ENCODE assay signal across 8 mouse cellular contexts in genomic region chr9:51292674-51293073, GRCm38 (mm10). TPM values are rescaled to one million over a fixed set of nuclear protein-coding genes. Genes with fewer than 3 reads are reported as not detected.
DNase-seq lines count a peak whose midpoint lies in the region; ATAC-seq lines count a peak whose summit lies in the region.

No protein-coding gene starts in this region.

- H3K9me3 ChIP-seq in forebrain, embryonic 16.5 days (ENCODE audit: control insufficient read depth, low read length), result no peaks in the 10 kb centered on the region
- no peaks in the 10 kb centered on the region for H3K9me3 ChIP-seq in hindbrain, embryonic 15.5 days

- H3K4me1 ChIP-seq in forebrain, embryonic 16.5 days (replicated peaks; ENCODE audit: control insufficient read depth, insufficient read depth, low read length), result no peaks in the 10 kb centered on the region
- 0 out of 2 replicates have a peak, but pooled peaks cover 3% of the 10 kb centered on the region for H3K4me1 ChIP-seq in hindbrain, embryonic 15.5 days (replicated peaks)

- H3K27ac ChIP-seq in forebrain, embryonic 16.5 days (ENCODE audit: low read length), result no peak overlapping the region
- H3K27ac ChIP-seq in hindbrain, embryonic 15.5 days (replicated peaks), result no peak overlapping the region

- no peak overlapping the region for H3K4me2 ChIP-seq in forebrain, embryonic 16.5 days (ENCODE audit: low read length)
- H3K4me2 ChIP-seq in hindbrain, embryonic 15.5 days, result no peak overlapping the region

- H3K36me3 ChIP-seq in forebrain, embryonic 16.5 days (ENCODE audit: control insufficient read depth, insufficient read depth), result no peaks in the 10 kb centered on the region
- H3K36me3 ChIP-seq in hindbrain, embryonic 15.5 days, result no peaks in the 10 kb centered on the region

- peak; percentile 94 for DNase-seq in NIH3T3 (ENCODE audit: low read depth)
- DNase-seq in cerebellum, adult 11-12 months, result peak; percentile 43
- peak; percentile 75 to 92 for DNase-seq in layer of hippocampus, postnatal 14 days (ENCODE audit: low spot score in 2 of 2)
- peak; percentile 77 for DNase-seq in right cerebral cortex, postnatal 14 days
- peak; percentile 38 to 74 for DNase-seq in urinary bladder, postnatal 4 days (ENCODE audit: low spot score in 2 of 2)

- WGBS in forebrain, embryonic 16.5 days, result 31% methylated on average over 4 of the region's 4 CpGs
- 30% methylated on average over 4 of the region's 4 CpGs for WGBS in hindbrain, embryonic 15.5 days

- no peaks in the 10 kb centered on the region for H3K27me3 ChIP-seq in forebrain, embryonic 16.5 days (replicated peaks; ENCODE audit: control insufficient read depth, insufficient read depth, low read length)
- no peaks in the 10 kb centered on the region for H3K27me3 ChIP-seq in hindbrain, embryonic 15.5 days

- no peak overlapping the region for H3K9ac ChIP-seq in forebrain, embryonic 16.5 days (replicated peaks; ENCODE audit: low read depth, low read length)
- H3K9ac ChIP-seq in hindbrain, embryonic 15.5 days, result no peak overlapping the region

- ATAC-seq in forebrain, embryonic 16.5 days, result peak; percentile 72
- peak; percentile 59; the same call in 1 of the 2 replicates for ATAC-seq in hindbrain, embryonic 15.5 days (ENCODE audit: low FRiP score, low read depth)
- 0 out of 2 replicates have a peak, but pooled peaks have one; percentile 43 for ATAC-seq in megakaryocyte, adult 5-6 weeks (ENCODE audit: poor library complexity, severe bottlenecking)

- H3K4me3 ChIP-seq in forebrain, embryonic 16.5 days (replicated peaks; ENCODE audit: low read length), result no peak overlapping the region
- no peak overlapping the region for H3K4me3 ChIP-seq in hindbrain, embryonic 15.5 days

RNA-seq across cellular contexts. Expression of gene Colca2, which starts 14.3 kb away (rescaled TPM):
- 0.45 and 0.61 TPM in 2 replicates for polyA plus RNA-seq in forebrain, embryonic 16.5 days (2015; fragmentation: Nextera tagmentation; extraction: Ambion mirVana)
- polyA plus RNA-seq in hindbrain, embryonic 15.5 days (2015; fragmentation: Nextera tagmentation; extraction: Ambion mirVana), result 1.0 and 1.4 TPM in 2 replicates
- total RNA-seq in layer of hippocampus, postnatal 14 days (2021), result 1 to 10 TPM in 1 of 2 experiments, under 1 TPM in 1; 0.69 to 1.0 TPM
- total RNA-seq in megakaryocyte, adult 5-6 weeks (2015), result not detected in 2 replicates
- not detected in 2 replicates for total RNA-seq in megakaryocyte, adult 5-6 weeks (2017)

RNA-seq across cellular contexts. Expression of gene 1810046K07Rik, which starts 36.0 kb away (rescaled TPM):
- not detected in 2 replicates for polyA plus RNA-seq in forebrain, embryonic 16.5 days (2015; fragmentation: Nextera tagmentation; extraction: Ambion mirVana)
- polyA plus RNA-seq in hindbrain, embryonic 15.5 days (2015; fragmentation: Nextera tagmentation; extraction: Ambion mirVana), result not detected in 2 replicates
- total RNA-seq in layer of hippocampus, postnatal 14 days (2021), result not detected
- total RNA-seq in megakaryocyte, adult 5-6 weeks (2015), result not detected in 2 replicates
- total RNA-seq in megakaryocyte, adult 5-6 weeks (2017), result not detected in 2 replicates

Comparison
In these comparisons a context has a peak if more than half of its experiments do, and no peak if none do; other contexts are left out.
1. DNase-seq: peak in every context shown above with its lines; median percentile 94 in NIH3T3; 84 in layer of hippocampus, postnatal 14 days; 77 in right cerebral cortex, postnatal 14 days; 56 in urinary bladder, postnatal 4 days; 43 in cerebellum, adult 11-12 months.